Mouse (Mus musculus) hindlimb bud, embryonic 11.5 days (tissue): ENCODE data around the gene Ankrd13b.

Experiments
- DNase-seq: peaks from one replicate; pipeline ENCODE4 v3.0.0-alpha.2; 2012; ENCODE audit warnings: low read depth, low spot score; ENCODE audit errors: extremely low spot score

The Ankrd13b gene

GRCm38 (mm10) chr11:77508068-77509021 is 18.9 kb upstream of the Ankrd13b start:
- no peak for DNase-seq

GRCm38 (mm10) chr11:77507426-77507825 is 17.9 kb upstream of the Ankrd13b start:
- no peak for DNase-seq

GRCm38 (mm10) chr11:77506941-77507340 is 17.5 kb upstream of the Ankrd13b start:
- DNase-seq: no peak

- no peak for DNase-seq
Observed at GRCm38 (mm10) chr11:77506273-77506672, 16.8 kb upstream of the Ankrd13b start.

- no peak for DNase-seq
Observed at GRCm38 (mm10) chr11:77505291-77505980, 16.0 kb upstream of the Ankrd13b start.

GRCm38 (mm10) chr11:77504377-77504776 is 14.9 kb upstream of the Ankrd13b start:
- DNase-seq: no peak

GRCm38 (mm10) chr11:77503511-77503910 is 14.0 kb upstream of the Ankrd13b start:
- no peak for DNase-seq

- no peak for DNase-seq
Observed at GRCm38 (mm10) chr11:77502481-77502880, 13.0 kb upstream of the Ankrd13b start.

- no peak for DNase-seq
Observed at GRCm38 (mm10) chr11:77501971-77502370, 12.5 kb upstream of the Ankrd13b start.

GRCm38 (mm10) chr11:77501392-77501791 is 11.9 kb upstream of the Ankrd13b start:
- no peak for DNase-seq

GRCm38 (mm10) chr11:77500361-77501325 is 11.2 kb upstream of the Ankrd13b start:
- no peak for DNase-seq

- DNase-seq: no peak
Observed at GRCm38 (mm10) chr11:77499354-77499753, 9.9 kb upstream of the Ankrd13b start.

GRCm38 (mm10) chr11:77498261-77499139 is 9.0 kb upstream of the Ankrd13b start:
- DNase-seq: no peak

- DNase-seq: no peak
Observed at GRCm38 (mm10) chr11:77497851-77498250, 8.4 kb upstream of the Ankrd13b start.

GRCm38 (mm10) chr11:77497341-77497756 is 7.9 kb upstream of the Ankrd13b start:
- DNase-seq: peak; percentile 73

- DNase-seq: no peak
Observed at GRCm38 (mm10) chr11:77495507-77495906, 6.0 kb upstream of the Ankrd13b start.

- DNase-seq: no peak
Observed at GRCm38 (mm10) chr11:77494782-77495181, 5.3 kb upstream of the Ankrd13b start.

GRCm38 (mm10) chr11:77494344-77494676 is 4.8 kb upstream of the Ankrd13b start:
- no peak for DNase-seq

GRCm38 (mm10) chr11:77493512-77494343 is 4.2 kb upstream of the Ankrd13b start, which contains the start of gene Git1:
Git1 (plus strand) TSS chr11:77493562.
- no peak for DNase-seq
